Mouse (Mus musculus) E14TG2a.4 (cell line): ENCODE results near the gene Zkscan5.
A peak's percentile ranks its signal among the peaks of the same experiment; 100 is the strongest.
"Not testable (repeated sequence)": the region's sequence is repeated elsewhere in the genome, so short reads cannot be mapped to it uniquely, and the experiment has no call there.

Experiments used
- H3K27me3 ChIP-seq: 2 replicates; pipeline ENCODE4 v1.6.1; 2014; ENCODE audit warnings: low read length, control low read depth; ENCODE audit not compliant: insufficient read depth
- H3K36me3 ChIP-seq: 2 replicates; pipeline ENCODE4 v1.6.1; 2014; ENCODE audit warnings: low read length, control low read depth; ENCODE audit not compliant: insufficient read depth
- H3K4me1 ChIP-seq: replicated peaks from 2 replicates; pipeline ENCODE4 v1.6.1; 2014; ENCODE audit warnings: low read depth, low read length, control low read depth
- H3K4me3 ChIP-seq: replicated peaks from 2 replicates; pipeline ENCODE4 v1.5.1; 2014; ENCODE audit warnings: mild to moderate bottlenecking, low read length
- H3K9me3 ChIP-seq: 2 replicates; pipeline ENCODE4 v1.6.1; 2014; ENCODE audit warnings: low read length, control low read depth
- CTCF ChIP-seq: conservative IDR thresholded peaks from 2 replicates; pipeline ENCODE4 v1.5.1; 2014; ENCODE audit warnings: low read length
- NANOG ChIP-seq: IDR thresholded peaks from 2 replicates; pipeline ENCODE4 v1.6.1; 2014; ENCODE audit warnings: borderline replicate concordance, low read length, mixed read lengths
- POU5F1 ChIP-seq: IDR thresholded peaks from 2 replicates; pipeline ENCODE4 v1.6.1; 2014; ENCODE audit warnings: low read length, borderline replicate concordance

The Zkscan5 gene

GRCm38 (mm10) chr5:145222840-145223239, 18.5 kb downstream of the Zkscan5 start:
- peaks cover 34% of the 10 kb centered on the region for H3K36me3 ChIP-seq
- H3K27me3 ChIP-seq = no peaks in the 10 kb centered on the region
- H3K9me3 ChIP-seq = no peaks in the 10 kb centered on the region
- H3K4me1 ChIP-seq = peaks cover 58% of the 10 kb centered on the region
- H3K4me3 ChIP-seq = peak overlapping the region; percentile 35
- TF ChIP-seq CTCF = no peak
- no peak for TF ChIP-seq POU5F1
- no peak for TF ChIP-seq NANOG

- no peak for TF ChIP-seq POU5F1
- TF ChIP-seq NANOG = no peak
- TF ChIP-seq CTCF = no peak
- H3K4me3 ChIP-seq = peak overlapping the region; percentile 35
- no peaks in the 10 kb centered on the region for H3K9me3 ChIP-seq
- H3K36me3 ChIP-seq = peaks cover 31% of the 10 kb centered on the region
- peaks cover 52% of the 10 kb centered on the region for H3K4me1 ChIP-seq
- no peaks in the 10 kb centered on the region for H3K27me3 ChIP-seq
These were observed 19.0 kb downstream of the Zkscan5 start for GRCm38 (mm10) chr5:145223395-145223794.

GRCm38 (mm10) chr5:145226453-145226852, 22.1 kb downstream of the Zkscan5 start:
- H3K36me3 ChIP-seq = peaks cover 7% of the 10 kb centered on the region
- TF ChIP-seq POU5F1 (no peak), CTCF (no peak), NANOG (no peak)
- H3K4me3 ChIP-seq = no peak overlapping the region
- H3K4me1 ChIP-seq = peaks cover 33% of the 10 kb centered on the region
- no peaks in the 10 kb centered on the region for H3K9me3 ChIP-seq
- no peaks in the 10 kb centered on the region for H3K27me3 ChIP-seq

- Histone ChIP-seq H3K36me3 (peaks cover 15% of the 10 kb centered on the region), H3K4me1 (peaks cover 29% of the 10 kb centered on the region)
- H3K4me3 ChIP-seq, H3K27me3 ChIP-seq, H3K9me3 ChIP-seq: not testable (repeated sequence)
These were observed 24.9 kb downstream of the Zkscan5 start for GRCm38 (mm10) chr5:145229283-145229682.

GRCm38 (mm10) chr5:145230641-145231040, 26.3 kb downstream of the Zkscan5 start:
- TF ChIP-seq CTCF (no peak), NANOG (no peak), POU5F1 (no peak)
- H3K27me3 ChIP-seq = no peaks in the 10 kb centered on the region
- H3K4me1 ChIP-seq = peaks cover 40% of the 10 kb centered on the region
- peaks cover 29% of the 10 kb centered on the region for H3K36me3 ChIP-seq
- no peaks in the 10 kb centered on the region for H3K9me3 ChIP-seq
- H3K4me3 ChIP-seq = peak overlapping the region; percentile 98

GRCm38 (mm10) chr5:145231367-145231871, 27.1 kb downstream of the Zkscan5 start, which contains the start of gene Zfp655:
Gene Zfp655, plus strand, starts transcription at chr5:145231715.
- peaks cover 35% of the 10 kb centered on the region for H3K36me3 ChIP-seq
- peaks cover 43% of the 10 kb centered on the region for H3K4me1 ChIP-seq
- TF ChIP-seq POU5F1 = no peak
- TF ChIP-seq NANOG = no peak
- no peaks in the 10 kb centered on the region for H3K9me3 ChIP-seq
- peak within 1 kb of the TSS; percentile 98 for H3K4me3 ChIP-seq
- no peaks in the 10 kb centered on the region for H3K27me3 ChIP-seq

GRCm38 (mm10) chr5:145231893-145232411, 27.6 kb downstream of the Zkscan5 start:
- no peaks in the 10 kb centered on the region for H3K27me3 ChIP-seq
- H3K9me3 ChIP-seq = no peaks in the 10 kb centered on the region
- H3K4me3 ChIP-seq = peak overlapping the region; percentile 98
- H3K36me3 ChIP-seq = peaks cover 41% of the 10 kb centered on the region
- peaks cover 47% of the 10 kb centered on the region for H3K4me1 ChIP-seq
- TF ChIP-seq CTCF (no peak), POU5F1 (no peak), NANOG (no peak)

GRCm38 (mm10) chr5:145234636-145235035, 30.3 kb downstream of the Zkscan5 start:
- peaks cover 67% of the 10 kb centered on the region for H3K36me3 ChIP-seq
- no peak overlapping the region for H3K4me3 ChIP-seq
- H3K4me1 ChIP-seq = peaks cover 56% of the 10 kb centered on the region
- H3K9me3 ChIP-seq = no peaks in the 10 kb centered on the region
- H3K27me3 ChIP-seq = no peaks in the 10 kb centered on the region
- TF ChIP-seq POU5F1 = no peak
- no peak for TF ChIP-seq NANOG
- peak; percentile 39 for TF ChIP-seq CTCF

GRCm38 (mm10) chr5:145249520-145249919, 45.2 kb downstream of the Zkscan5 start:
- H3K36me3 ChIP-seq = peaks cover 83% of the 10 kb centered on the region
- no peaks in the 10 kb centered on the region for H3K27me3 ChIP-seq
- H3K4me3 ChIP-seq = no peak overlapping the region
- H3K9me3 ChIP-seq = peaks cover 30% of the 10 kb centered on the region
- TF ChIP-seq POU5F1 (no peak), NANOG (no peak)
- H3K4me1 ChIP-seq = peaks cover 19% of the 10 kb centered on the region
